Mouse (Mus musculus): ENCODE data around the gene Sympk. TPM values are rescaled to one million over a fixed set of nuclear protein-coding genes. Genes with fewer than 3 reads are reported as not detected.
A peak's percentile ranks its signal among the peaks of the same experiment; 100 is the strongest.

The Sympk gene
- polyA plus RNA-seq, 1 experiment from 2014 or later = 32.7 TPM

DNA sequence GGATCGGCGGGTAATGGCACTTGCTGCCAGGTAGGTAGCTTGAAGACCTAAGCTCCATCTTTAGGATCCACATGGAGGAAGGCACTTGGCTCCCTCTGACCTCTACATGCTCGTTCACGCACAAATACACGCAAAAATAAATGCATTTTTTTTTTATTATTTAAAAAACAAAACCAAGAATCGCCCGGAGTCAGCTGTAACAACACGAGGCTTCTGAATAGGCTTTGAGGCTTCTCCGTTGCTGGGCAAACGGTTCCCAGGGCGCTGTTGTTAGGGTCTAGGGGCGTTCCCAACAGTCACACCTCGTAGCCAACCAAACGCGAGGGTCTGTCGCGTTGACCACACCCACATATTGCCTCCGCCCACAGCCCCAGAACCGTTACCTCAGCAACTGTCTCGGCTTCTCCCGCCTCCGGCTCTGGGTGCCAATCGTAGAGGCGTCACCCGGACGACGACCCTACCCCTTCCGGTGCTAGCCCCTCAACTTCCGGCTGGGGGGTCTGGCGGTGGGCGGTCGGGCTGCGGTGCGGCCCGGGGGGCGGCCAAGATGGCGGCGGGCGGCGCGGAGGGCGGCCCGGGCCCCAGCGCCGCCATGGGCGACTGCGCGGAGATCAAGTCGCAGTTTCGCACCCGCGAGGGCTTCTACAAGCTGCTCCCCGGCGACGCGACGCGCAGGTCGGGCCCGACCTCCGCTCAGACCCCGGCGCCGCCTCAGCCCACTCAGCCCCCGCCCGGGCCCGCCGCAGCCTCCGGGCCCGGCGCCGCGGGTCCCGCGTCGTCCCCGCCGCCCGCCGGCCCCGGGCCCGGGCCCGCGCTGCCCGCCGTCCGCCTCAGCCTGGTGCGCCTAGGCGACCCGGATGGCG, 51.8 kb downstream of the Sympk start, which contains the start of gene Dmwd:
Gene Dmwd (plus strand): TSS at position 505 of the 863 bp plus-strand sequence.
- H3K9ac ChIP-seq = peak within 1 kb of the TSS; percentile 100
- no peaks in the 10 kb centered on the region for H3K27me3 ChIP-seq
- under 1% methylated on average over 88 of the region's 91 CpGs for WGBS
- H3K9me3 ChIP-seq = no peaks in the 10 kb centered on the region
- H3K4me3 ChIP-seq = peak within 1 kb of the TSS; percentile 95
- H3K27ac ChIP-seq = peak within 1 kb of the TSS; percentile 84
- ATAC-seq (ENCODE audit: insufficient number of reproducible peaks, low FRiP score, low TSS enrichment, low read depth) = peak; percentile 97
- peaks cover 31% of the 10 kb centered on the region for H3K36me3 ChIP-seq
- peak within 1 kb of the TSS; percentile 67 for H3K4me2 ChIP-seq
- H3K4me1 ChIP-seq = peaks cover 26% of the 10 kb centered on the region

DNA sequence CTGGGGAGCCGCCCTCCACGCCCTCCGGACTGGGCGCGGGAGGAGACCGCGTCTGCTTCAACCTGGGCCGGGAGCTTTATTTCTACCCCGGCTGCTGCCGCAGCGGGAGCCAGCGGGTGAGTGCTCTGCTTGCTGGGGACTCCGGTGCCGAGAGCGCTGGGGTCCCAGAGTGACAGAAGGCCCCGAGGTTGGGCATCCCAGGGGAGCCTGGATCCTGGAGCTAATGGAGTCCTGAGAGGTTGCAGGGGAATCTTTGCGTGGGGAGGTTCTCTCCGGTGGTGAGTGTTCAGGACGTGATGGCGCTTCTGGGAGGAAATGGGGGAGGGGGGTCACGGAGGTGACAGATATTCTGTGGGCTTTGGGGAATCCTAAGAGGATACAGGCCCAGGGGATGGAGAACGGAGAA, 52.4 kb downstream of the Sympk start:
- no peak for ATAC-seq (ENCODE audit: insufficient number of reproducible peaks, low FRiP score, low TSS enrichment, low read depth)
- no peaks in the 10 kb centered on the region for H3K27me3 ChIP-seq
- under 1% methylated on average over 22 of the region's 22 CpGs for WGBS

GRCm38 (mm10) chr7:19077761-19078160, 53.6 kb downstream of the Sympk start:
- Histone ChIP-seq H3K4me3 (peak overlapping the region; percentile 95), H3K27ac (no peak overlapping the region), H3K4me1 (peaks cover 37% of the 10 kb centered on the region), H3K9ac (peak overlapping the region; percentile 100; the same call in 1 of the 2 replicates), H3K36me3 (peaks cover 49% of the 10 kb centered on the region), H3K27me3 (no peaks in the 10 kb centered on the region), H3K4me2 (peak overlapping the region; percentile 67), H3K9me3 (no peaks in the 10 kb centered on the region)
- no peak for ATAC-seq (ENCODE audit: insufficient number of reproducible peaks, low FRiP score, low TSS enrichment, low read depth)
- WGBS = 79% methylated on average over 14 of the region's 14 CpGs

More for the DNA sequence above, 52.4 kb downstream of the Sympk start:
- Histone ChIP-seq H3K4me3 (peak overlapping the region; percentile 95), H3K9ac (peak overlapping the region; percentile 100), H3K27ac (peak overlapping the region; percentile 84), H3K4me1 (peaks cover 26% of the 10 kb centered on the region), H3K36me3 (peaks cover 37% of the 10 kb centered on the region), H3K4me2 (peak overlapping the region; percentile 67), H3K9me3 (no peaks in the 10 kb centered on the region)

GRCm38 (mm10) chr7:19078732-19079131, 54.6 kb downstream of the Sympk start:
- Histone ChIP-seq H3K4me3 (no peak overlapping the region), H3K27me3 (no peaks in the 10 kb centered on the region), H3K4me2 (no peak overlapping the region), H3K36me3 (peaks cover 53% of the 10 kb centered on the region), H3K4me1 (peaks cover 47% of the 10 kb centered on the region), H3K9ac (no peak overlapping the region), H3K27ac (no peak overlapping the region), H3K9me3 (no peaks in the 10 kb centered on the region)
- ATAC-seq (ENCODE audit: insufficient number of reproducible peaks, low FRiP score, low TSS enrichment, low read depth) = no peak
- 86% methylated on average over 3 of the region's 3 CpGs for WGBS

GRCm38 (mm10) chr7:19080451-19080950, 56.3 kb downstream of the Sympk start:
- no peak for ATAC-seq (ENCODE audit: insufficient number of reproducible peaks, low FRiP score, low TSS enrichment, low read depth)
- WGBS = 89% methylated on average over 19 of the region's 19 CpGs

DNA sequence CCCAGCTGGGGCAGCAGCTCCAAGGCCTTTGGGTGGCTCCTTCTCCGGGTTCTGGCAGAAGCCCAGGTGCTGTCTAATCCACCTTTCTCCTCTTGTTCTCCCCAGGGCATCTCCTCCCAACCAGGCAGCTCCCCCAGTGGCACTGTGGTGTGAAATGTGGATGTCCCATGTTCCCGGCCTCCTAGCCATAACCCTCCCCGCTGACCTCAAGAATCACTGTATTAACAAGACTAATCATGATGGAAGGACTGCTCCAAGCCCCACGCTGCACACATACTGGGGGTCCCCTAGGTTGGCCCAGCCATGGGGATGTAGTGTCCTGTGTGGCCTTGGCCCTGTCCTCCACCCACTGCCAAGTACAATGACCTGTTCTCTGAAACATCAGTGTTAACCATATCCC, 58.0 kb downstream of the Sympk start:
- Histone ChIP-seq H3K4me1 (peaks cover 68% of the 10 kb centered on the region), H3K27ac (peak overlapping the region; percentile 73), H3K4me2 (no peak overlapping the region), H3K36me3 (peaks cover 59% of the 10 kb centered on the region), H3K9me3 (no peaks in the 10 kb centered on the region), H3K27me3 (no peaks in the 10 kb centered on the region), H3K9ac (no peak overlapping the region), H3K4me3 (no peak overlapping the region)
- no peak for ATAC-seq (ENCODE audit: insufficient number of reproducible peaks, low FRiP score, low TSS enrichment, low read depth)
- 85% methylated on average over 4 of the region's 4 CpGs for WGBS

More at GRCm38 (mm10) chr7:19080451-19080950, 56.3 kb downstream of the Sympk start:
- Histone ChIP-seq H3K27me3 (no peaks in the 10 kb centered on the region), H3K36me3 (peaks cover 53% of the 10 kb centered on the region), H3K27ac (no peak overlapping the region), H3K4me2 (no peak overlapping the region), H3K9ac (no peak overlapping the region), H3K4me3 (no peak overlapping the region), H3K9me3 (no peaks in the 10 kb centered on the region), H3K4me1 (peaks cover 60% of the 10 kb centered on the region)

DNA sequence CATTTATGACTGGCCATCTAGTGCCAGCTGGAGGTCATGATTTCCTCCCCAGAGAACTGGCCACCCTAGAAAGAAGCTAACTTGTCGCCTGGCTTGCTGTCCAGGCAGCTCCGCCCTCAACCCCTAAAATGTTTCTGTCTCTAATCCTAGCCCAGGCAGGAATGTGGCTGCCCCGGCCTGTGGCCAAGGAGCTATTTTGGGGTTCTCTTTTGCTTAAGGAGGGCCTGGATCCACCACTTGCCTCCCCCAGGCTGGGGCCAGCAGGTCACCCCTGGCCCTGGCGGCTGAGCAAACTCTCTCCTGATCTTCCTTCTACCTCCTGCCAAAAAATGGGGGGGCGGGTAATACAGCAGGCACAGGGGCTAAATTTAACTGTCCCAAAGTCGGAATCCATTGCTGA, 58.9 kb downstream of the Sympk start:
- peak; percentile 12; the same call in 1 of the 2 replicates for ATAC-seq (ENCODE audit: insufficient number of reproducible peaks, low FRiP score, low TSS enrichment, low read depth)
- H3K4me3 ChIP-seq = no peak overlapping the region
- no peaks in the 10 kb centered on the region for H3K27me3 ChIP-seq
- H3K9me3 ChIP-seq = no peaks in the 10 kb centered on the region
- WGBS = 46% methylated on average over 6 of the region's 6 CpGs
- peak overlapping the region; percentile 26; the same call in 1 of the 2 replicates for H3K9ac ChIP-seq
- H3K36me3 ChIP-seq = peaks cover 65% of the 10 kb centered on the region
- H3K27ac ChIP-seq = peak overlapping the region; percentile 73
- peaks cover 60% of the 10 kb centered on the region for H3K4me1 ChIP-seq
- no peak overlapping the region for H3K4me2 ChIP-seq

DNA sequence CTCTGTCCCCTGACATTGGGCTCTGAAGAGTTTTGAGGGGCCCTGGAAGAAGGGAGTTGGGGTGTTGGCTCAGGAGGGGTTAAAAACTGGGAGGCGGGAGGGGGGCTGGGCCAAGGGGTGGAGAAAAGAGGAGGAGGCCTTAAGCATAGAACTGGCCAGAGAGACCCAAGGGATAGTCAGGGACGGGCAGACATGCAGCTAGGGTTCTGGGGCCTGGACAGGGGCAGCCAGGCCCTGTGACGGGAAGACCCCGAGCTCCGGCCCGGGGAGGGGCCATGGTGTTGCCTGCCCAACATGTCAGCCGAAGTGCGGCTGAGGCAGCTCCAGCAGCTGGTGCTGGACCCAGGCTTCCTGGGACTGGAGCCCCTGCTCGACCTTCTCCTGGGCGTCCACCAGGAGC, 59.5 kb downstream of the Sympk start, which contains the start of gene Dmpk:
Gene Dmpk (plus strand): TSS at position 149 of the 400 bp plus-strand sequence.
- H3K27me3 ChIP-seq = no peaks in the 10 kb centered on the region
- WGBS = 37% methylated on average over 10 of the region's 10 CpGs
- peak within 1 kb of the TSS; percentile 45 for H3K4me2 ChIP-seq
- peak within 1 kb of the TSS; percentile 26; the same call in 1 of the 2 replicates for H3K9ac ChIP-seq
- H3K27ac ChIP-seq = peak within 1 kb of the TSS; percentile 73
- H3K36me3 ChIP-seq = peaks cover 65% of the 10 kb centered on the region
- peak within 1 kb of the TSS; percentile 34 for H3K4me3 ChIP-seq
- no peaks in the 10 kb centered on the region for H3K9me3 ChIP-seq
- ATAC-seq (ENCODE audit: insufficient number of reproducible peaks, low FRiP score, low TSS enrichment, low read depth) = peak; percentile 45
- peaks cover 58% of the 10 kb centered on the region for H3K4me1 ChIP-seq

GRCm38 (mm10) chr7:19084277-19084771, 60.1 kb downstream of the Sympk start:
- Histone ChIP-seq H3K4me3 (peak overlapping the region; percentile 34), H3K27me3 (no peaks in the 10 kb centered on the region), H3K9ac (no peak overlapping the region), H3K4me1 (peaks cover 55% of the 10 kb centered on the region), H3K4me2 (peak overlapping the region; percentile 45), H3K27ac (peak overlapping the region; percentile 73), H3K36me3 (peaks cover 63% of the 10 kb centered on the region), H3K9me3 (no peaks in the 10 kb centered on the region)
- 58% methylated on average over 6 of the region's 6 CpGs for WGBS
- no peak for ATAC-seq (ENCODE audit: insufficient number of reproducible peaks, low FRiP score, low TSS enrichment, low read depth)

DNA sequence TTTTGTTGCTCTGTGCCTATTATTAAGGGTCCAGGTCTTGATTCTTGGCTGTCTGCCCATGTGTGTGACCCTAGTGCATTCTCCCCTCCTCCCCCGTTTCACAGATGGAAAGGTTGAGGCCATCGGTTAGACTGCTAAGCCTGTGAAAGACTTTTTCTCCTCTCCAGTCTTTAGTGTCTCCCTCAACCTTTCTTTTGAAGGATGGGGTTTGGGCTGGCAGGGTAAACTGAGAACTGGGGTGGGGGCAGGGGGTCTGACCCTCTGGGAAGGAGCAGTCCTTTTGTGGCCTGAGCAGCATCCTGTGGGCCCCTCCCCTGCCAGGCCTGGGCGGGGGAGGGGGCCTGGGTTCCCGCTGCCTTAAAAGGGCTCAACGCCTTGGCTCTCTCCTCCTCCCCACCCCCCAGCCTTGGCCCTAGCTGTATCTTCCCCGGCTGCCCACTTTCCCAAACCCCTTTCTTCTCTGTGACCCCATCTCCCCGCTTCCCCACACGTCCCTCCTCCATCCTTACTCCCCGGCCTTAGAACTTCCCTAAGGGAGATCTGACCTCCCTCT, 60.8 kb downstream of the Sympk start:
- Histone ChIP-seq H3K4me1 (peaks cover 55% of the 10 kb centered on the region), H3K9ac (no peak overlapping the region), H3K4me3 (peak overlapping the region; percentile 11), H3K27ac (peak overlapping the region; percentile 22; the same call in 1 of the 2 replicates), H3K9me3 (no peaks in the 10 kb centered on the region), H3K27me3 (no peaks in the 10 kb centered on the region), H3K36me3 (peaks cover 61% of the 10 kb centered on the region), H3K4me2 (peak overlapping the region; percentile 36)
- 27% methylated on average over 6 of the region's 9 CpGs for WGBS
- no peak for ATAC-seq (ENCODE audit: insufficient number of reproducible peaks, low FRiP score, low TSS enrichment, low read depth)

- Histone ChIP-seq H3K4me3 (peak overlapping the region; percentile 11), H3K4me1 (peaks cover 55% of the 10 kb centered on the region), H3K9me3 (no peaks in the 10 kb centered on the region), H3K4me2 (peak overlapping the region; percentile 36), H3K36me3 (peaks cover 61% of the 10 kb centered on the region), H3K9ac (no peak overlapping the region), H3K27me3 (no peaks in the 10 kb centered on the region), H3K27ac (0 out of 2 replicates have a peak overlapping the region, but pooled peaks have one; percentile 1)
- no peak for ATAC-seq (ENCODE audit: insufficient number of reproducible peaks, low FRiP score, low TSS enrichment, low read depth)
- WGBS = 11% methylated on average over 6 of the region's 6 CpGs
Measured at GRCm38 (mm10) chr7:19085495-19085894, 61.3 kb downstream of the Sympk start.
